ENCODE assay signal across 8 mouse cellular contexts in genomic region chr15:79547289-79547820, GRCm38 (mm10). TPM values are rescaled to one million over a fixed set of nuclear protein-coding genes. Genes with fewer than 3 reads are reported as not detected.
A peak's percentile ranks its signal among the peaks of the same experiment; 100 is the strongest.
DNase-seq lines count a peak whose midpoint lies in the region; ATAC-seq and TF ChIP-seq lines count a peak whose summit lies in the region.

No protein-coding gene starts in this region.

- no peaks in the 10 kb centered on the region for H3K27me3 ChIP-seq in embryonic facial prominence, embryonic 13.5 days
- H3K27me3 ChIP-seq in hindbrain, embryonic 13.5 days, result peaks cover 9% of the 10 kb centered on the region; the same call in 1 of the 2 replicates
- no peaks in the 10 kb centered on the region for H3K27me3 ChIP-seq in midbrain, embryonic 15.5 days (replicated peaks)

- peak overlapping the region; percentile 81 for H3K4me2 ChIP-seq in embryonic facial prominence, embryonic 13.5 days
- peak overlapping the region; percentile 57 for H3K4me2 ChIP-seq in hindbrain, embryonic 13.5 days
- peak overlapping the region; percentile 62 for H3K4me2 ChIP-seq in midbrain, embryonic 15.5 days

- no peak for ATAC-seq in embryonic facial prominence, embryonic 13.5 days (ENCODE audit: insufficient number of reproducible peaks, insufficient read depth, low FRiP score, low TSS enrichment, low read depth)
- peak; percentile 21 for ATAC-seq in hindbrain, embryonic 13.5 days (ENCODE audit: low FRiP score)
- ATAC-seq in midbrain, embryonic 15.5 days (replicated peaks), result peak; percentile 43
- ATAC-seq in cerebellum, adult (ENCODE audit: insufficient number of reproducible peaks, low FRiP score, low TSS enrichment), result no peak

- H3K9me3 ChIP-seq in embryonic facial prominence, embryonic 13.5 days, result no peaks in the 10 kb centered on the region
- no peaks in the 10 kb centered on the region for H3K9me3 ChIP-seq in hindbrain, embryonic 13.5 days
- H3K9me3 ChIP-seq in midbrain, embryonic 15.5 days, result no peaks in the 10 kb centered on the region

- peak overlapping the region; percentile 99 for H3K27ac ChIP-seq in layer of hippocampus, adult 2 months
- H3K27ac ChIP-seq in embryonic facial prominence, embryonic 13.5 days, result peak overlapping the region; percentile 98
- H3K27ac ChIP-seq in hindbrain, embryonic 13.5 days, result peak overlapping the region; percentile 99
- H3K27ac ChIP-seq in midbrain, embryonic 15.5 days, result peak overlapping the region; percentile 99

- WGBS in embryonic facial prominence, embryonic 13.5 days, result 79% methylated on average over 17 of the region's 17 CpGs
- 76% methylated on average over 17 of the region's 17 CpGs for WGBS in hindbrain, embryonic 13.5 days
- 79% methylated on average over 17 of the region's 17 CpGs for WGBS in midbrain, embryonic 15.5 days

- no peak for DNase-seq in layer of hippocampus, adult 2 months (ENCODE audit: low spot score in 2 of 2)
- DNase-seq in layer of hippocampus, adult 9-11 months, result no peak
- DNase-seq in right cerebral cortex, adult 2 months (ENCODE audit: low spot score in 2 of 2), result no peak
- DNase-seq in left cerebral cortex, postnatal 4 days, result no peak

- H3K4me1 ChIP-seq in embryonic facial prominence, embryonic 13.5 days, result peaks cover 19% of the 10 kb centered on the region
- H3K4me1 ChIP-seq in hindbrain, embryonic 13.5 days (replicated peaks), result peaks cover 34% of the 10 kb centered on the region
- peaks cover 29% of the 10 kb centered on the region for H3K4me1 ChIP-seq in midbrain, embryonic 15.5 days

- intact Hi-C loops in left cerebral cortex, postnatal 4 days (cut with DNase I), result loop anchor here (10.0 kb wide), 1 partner anchor 57 kb away; the partner anchor contains the start of gene Dmc1

- no peak for TF ChIP-seq CTCF in layer of hippocampus, adult 2 months (conservative IDR thresholded peaks at IDR 0.05)

- peak overlapping the region; percentile 88 for H3K4me3 ChIP-seq in layer of hippocampus, adult 2 months
- H3K4me3 ChIP-seq in embryonic facial prominence, embryonic 13.5 days, result peak overlapping the region; percentile 91
- H3K4me3 ChIP-seq in hindbrain, embryonic 13.5 days, result peak overlapping the region; percentile 89
- H3K4me3 ChIP-seq in midbrain, embryonic 15.5 days, result peak overlapping the region; percentile 84

- H3K9ac ChIP-seq in embryonic facial prominence, embryonic 13.5 days, result peak overlapping the region; percentile 99
- peak overlapping the region; percentile 74 for H3K9ac ChIP-seq in hindbrain, embryonic 13.5 days
- peak overlapping the region; percentile 59 for H3K9ac ChIP-seq in midbrain, embryonic 15.5 days

- H3K36me3 ChIP-seq in embryonic facial prominence, embryonic 13.5 days, result peaks cover 21% of the 10 kb centered on the region
- H3K36me3 ChIP-seq in hindbrain, embryonic 13.5 days, result peaks cover 18% of the 10 kb centered on the region
- H3K36me3 ChIP-seq in midbrain, embryonic 15.5 days (replicated peaks), result peaks cover 19% of the 10 kb centered on the region

RNA-seq across cellular contexts. Expression of gene Ddx17, which starts 0.8 kb away (rescaled TPM):
- 100 to 1,000 TPM; 322 to 329 TPM for total RNA-seq in layer of hippocampus, adult 2 months (2021)
- 61.4 and 65.8 TPM in 2 replicates for polyA plus RNA-seq in embryonic facial prominence, embryonic 13.5 days (2015; fragmentation: Nextera tagmentation; extraction: Ambion mirVana)
- polyA plus RNA-seq in hindbrain, embryonic 13.5 days (2015; fragmentation: Nextera tagmentation; extraction: Ambion mirVana), result 59.2 and 61.0 TPM in 2 replicates
- polyA plus RNA-seq in midbrain, embryonic 15.5 days (2015; fragmentation: Nextera tagmentation; extraction: Ambion mirVana), result 57.8 and 63.3 TPM in 2 replicates
- 100 to 1,000 TPM; 446 to 452 TPM for total RNA-seq in left cerebral cortex, postnatal 4 days (2021)

RNA-seq across cellular contexts. Expression of gene Kdelr3, which starts 31.1 kb away (rescaled TPM):
- total RNA-seq in layer of hippocampus, adult 2 months (2021), result under 1 TPM in 1 of 2 experiments, not detected in 1; 0.51 TPM
- 89.9 and 99.5 TPM in 2 replicates for polyA plus RNA-seq in embryonic facial prominence, embryonic 13.5 days (2015; fragmentation: Nextera tagmentation; extraction: Ambion mirVana)
- polyA plus RNA-seq in hindbrain, embryonic 13.5 days (2015; fragmentation: Nextera tagmentation; extraction: Ambion mirVana), result 12.5 TPM in 2 replicates
- 9.0 and 11.0 TPM in 2 replicates for polyA plus RNA-seq in midbrain, embryonic 15.5 days (2015; fragmentation: Nextera tagmentation; extraction: Ambion mirVana)
- under 1 TPM; 0.72 to 0.91 TPM for total RNA-seq in left cerebral cortex, postnatal 4 days (2021)

RNA-seq across cellular contexts. Expression of gene Kcnj4, which starts 42.3 kb away (rescaled TPM):
- 10 to 100 TPM; 85.5 to 88.6 TPM for total RNA-seq in layer of hippocampus, adult 2 months (2021)
- polyA plus RNA-seq in embryonic facial prominence, embryonic 13.5 days (2015; fragmentation: Nextera tagmentation; extraction: Ambion mirVana), result not detected in 2 replicates
- not detected in 2 replicates for polyA plus RNA-seq in hindbrain, embryonic 13.5 days (2015; fragmentation: Nextera tagmentation; extraction: Ambion mirVana)
- polyA plus RNA-seq in midbrain, embryonic 15.5 days (2015; fragmentation: Nextera tagmentation; extraction: Ambion mirVana), result 0.10 TPM in 1 of 2 replicates, not detected in the other
- 10 to 100 TPM; 29.9 to 39.5 TPM for total RNA-seq in left cerebral cortex, postnatal 4 days (2021)

RNA-seq across cellular contexts. Expression of gene Dmc1, which starts 57.6 kb away (rescaled TPM):
- 1 to 10 TPM in 1 of 2 experiments, under 1 TPM in 1; 0.79 to 1.3 TPM for total RNA-seq in layer of hippocampus, adult 2 months (2021)
- 2.2 TPM in 2 replicates for polyA plus RNA-seq in embryonic facial prominence, embryonic 13.5 days (2015; fragmentation: Nextera tagmentation; extraction: Ambion mirVana)
- 0.82 and 1.00 TPM in 2 replicates for polyA plus RNA-seq in hindbrain, embryonic 13.5 days (2015; fragmentation: Nextera tagmentation; extraction: Ambion mirVana)
- 0.56 and 0.98 TPM in 2 replicates for polyA plus RNA-seq in midbrain, embryonic 15.5 days (2015; fragmentation: Nextera tagmentation; extraction: Ambion mirVana)
- 1 to 10 TPM; 1.6 to 2.3 TPM for total RNA-seq in left cerebral cortex, postnatal 4 days (2021)

Comparison
In these comparisons a context has a peak if more than half of its experiments do, and no peak if none do; other contexts are left out.
1. ATAC-seq: peak in hindbrain, embryonic 13.5 days (single experiment) and midbrain, embryonic 15.5 days (single experiment); none in embryonic facial prominence, embryonic 13.5 days (single experiment) and cerebellum, adult (single experiment).
2. Peak in every context shown above with its lines, with median percentiles within 50 percentile points of each other: H3K27ac ChIP-seq, H3K4me3 ChIP-seq, H3K4me2 ChIP-seq and H3K9ac ChIP-seq.